Mouse (Mus musculus): Measurements from ENCODE around the gene Rgs14. TPM values are rescaled to one million over a fixed set of nuclear protein-coding genes. Genes with fewer than 3 reads are reported as not detected.

Rgs14 gene
- total and polyA plus RNA-seq, 2 experiments from 2014 or later: 0.76 to 0.78 TPM

- no peaks in the 10 kb centered on the region for H3K36me3 ChIP-seq (ENCODE audit: insufficient read depth, low read length)
- no peaks in the 10 kb centered on the region for H3K27me3 ChIP-seq (ENCODE audit: insufficient read depth, low read length)
- H3K9me3 ChIP-seq (ENCODE audit: low read length): no peaks in the 10 kb centered on the region
- H3K4me3 ChIP-seq (ENCODE audit: low read length): no peak overlapping the region
- H3K4me2 ChIP-seq (ENCODE audit: low read depth, low read length): no peak overlapping the region
- DNase-seq (ENCODE audit: low spot score) (no peak), ATAC-seq (no peak)
- WGBS: 71% methylated on average over 13 of the region's 13 CpGs
- TF ChIP-seq CTCF (IDR thresholded peaks at IDR 0.05; ENCODE audit: low read depth): no peak
- H3K4me1 ChIP-seq (ENCODE audit: insufficient read depth, low read length): no peaks in the 10 kb centered on the region
- H3K27ac ChIP-seq: no peak overlapping the region
- H3K9ac ChIP-seq (replicated peaks; ENCODE audit: low read length): no peak overlapping the region
Measured at GRCm38 (mm10) chr13:55412643-55413307, 43.2 kb downstream of the Rgs14 start.

- H3K9me3 ChIP-seq (ENCODE audit: low read length): no peaks in the 10 kb centered on the region
- no peak overlapping the region for H3K4me2 ChIP-seq (ENCODE audit: low read depth, low read length)
- H3K36me3 ChIP-seq (ENCODE audit: insufficient read depth, low read length): no peaks in the 10 kb centered on the region
- H3K27me3 ChIP-seq (ENCODE audit: insufficient read depth, low read length): no peaks in the 10 kb centered on the region
- no peak for ATAC-seq
- no peaks in the 10 kb centered on the region; the same call in 1 of the 2 replicates for H3K4me1 ChIP-seq (ENCODE audit: insufficient read depth, low read length)
- TF ChIP-seq CTCF (IDR thresholded peaks at IDR 0.05; ENCODE audit: low read depth): no peak
- no peak overlapping the region for H3K27ac ChIP-seq
- no peak overlapping the region for H3K9ac ChIP-seq (replicated peaks; ENCODE audit: low read length)
- H3K4me3 ChIP-seq (ENCODE audit: low read length): no peak overlapping the region
- 84% methylated on average over 12 of the region's 12 CpGs for WGBS
- no peak for DNase-seq (ENCODE audit: low spot score)
Measured at GRCm38 (mm10) chr13:55413333-55413732, 43.8 kb downstream of the Rgs14 start.

DNA sequence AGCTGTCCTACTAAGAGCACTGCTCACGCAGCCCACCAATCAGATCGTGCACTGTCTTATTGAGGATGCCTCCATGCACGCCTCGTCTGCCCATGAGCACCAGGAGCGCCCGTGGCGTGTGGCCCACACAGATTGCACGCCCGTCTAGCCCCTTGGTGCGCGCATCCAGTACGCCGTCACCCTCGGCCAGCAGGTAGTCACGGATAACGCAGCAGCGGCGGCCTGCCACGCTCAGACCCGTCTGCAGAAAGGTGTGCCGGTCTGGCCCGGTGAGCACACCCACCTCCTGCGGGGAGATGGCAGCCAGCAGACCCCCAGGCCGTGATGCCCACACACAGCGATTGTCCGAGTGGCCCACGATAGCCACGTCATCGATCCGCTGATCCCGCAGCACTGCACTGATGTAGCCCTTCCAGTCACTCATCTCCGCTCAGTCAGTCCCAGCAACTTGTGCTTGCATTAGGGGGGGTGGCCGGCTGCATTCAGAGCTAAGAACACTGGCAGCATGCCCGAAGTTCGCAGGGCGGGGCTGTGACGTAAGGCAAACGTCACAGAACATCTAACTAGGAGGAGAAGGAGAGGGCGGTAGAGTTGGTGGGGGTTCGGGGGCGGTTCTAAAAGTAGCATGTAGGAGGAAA, 45.3 kb downstream of the Rgs14 start, which contains the start of gene Pfn3:
Pfn3 (minus strand) TSS at position 490 of the 638 bp plus-strand sequence.
- no peaks in the 10 kb centered on the region; the same call in 1 of the 2 replicates for H3K4me1 ChIP-seq (ENCODE audit: insufficient read depth, low read length)
- DNase-seq (ENCODE audit: low spot score): peak; percentile 80
- no peaks in the 10 kb centered on the region for H3K36me3 ChIP-seq (ENCODE audit: insufficient read depth, low read length)
- no peaks in the 10 kb centered on the region for H3K9me3 ChIP-seq (ENCODE audit: low read length)
- WGBS: 7% methylated on average over 41 of the region's 41 CpGs
- peak within 1 kb of the TSS; percentile 50 for H3K9ac ChIP-seq (replicated peaks; ENCODE audit: low read length)
- TF ChIP-seq CTCF (IDR thresholded peaks at IDR 0.05; ENCODE audit: low read depth): 0 out of 2 replicates have a peak, but pooled peaks have one; percentile 3
- H3K4me2 ChIP-seq (ENCODE audit: low read depth, low read length): peak within 1 kb of the TSS; percentile 67
- H3K27me3 ChIP-seq (ENCODE audit: insufficient read depth, low read length): peaks cover 6% of the 10 kb centered on the region
- H3K27ac ChIP-seq: peak within 1 kb of the TSS; percentile 41; the same call in 1 of the 2 replicates
- H3K4me3 ChIP-seq (ENCODE audit: low read length): peak within 1 kb of the TSS; percentile 39
- ATAC-seq: peak; percentile 78

- Histone ChIP-seq H3K9ac (replicated peaks; ENCODE audit: low read length) (0 out of 2 replicates have a peak overlapping the region, but pooled peaks have one; percentile 28), H3K4me1 (ENCODE audit: insufficient read depth, low read length) (no peaks in the 10 kb centered on the region; the same call in 1 of the 2 replicates), H3K4me2 (ENCODE audit: low read depth, low read length) (peak overlapping the region; percentile 39), H3K4me3 (ENCODE audit: low read length) (no peak overlapping the region), H3K27ac (no peak overlapping the region), H3K36me3 (ENCODE audit: insufficient read depth, low read length) (no peaks in the 10 kb centered on the region), H3K9me3 (ENCODE audit: low read length) (no peaks in the 10 kb centered on the region), H3K27me3 (ENCODE audit: insufficient read depth, low read length) (peaks cover 16% of the 10 kb centered on the region)
- ATAC-seq: peak; percentile 74
- peak; percentile 85 for DNase-seq (ENCODE audit: low spot score)
- WGBS: 8% methylated on average over 12 of the region's 12 CpGs
- TF ChIP-seq CTCF (IDR thresholded peaks at IDR 0.05; ENCODE audit: low read depth): peak; percentile 93
Measured at GRCm38 (mm10) chr13:55418004-55418403, 48.5 kb downstream of the Rgs14 start.

DNA sequence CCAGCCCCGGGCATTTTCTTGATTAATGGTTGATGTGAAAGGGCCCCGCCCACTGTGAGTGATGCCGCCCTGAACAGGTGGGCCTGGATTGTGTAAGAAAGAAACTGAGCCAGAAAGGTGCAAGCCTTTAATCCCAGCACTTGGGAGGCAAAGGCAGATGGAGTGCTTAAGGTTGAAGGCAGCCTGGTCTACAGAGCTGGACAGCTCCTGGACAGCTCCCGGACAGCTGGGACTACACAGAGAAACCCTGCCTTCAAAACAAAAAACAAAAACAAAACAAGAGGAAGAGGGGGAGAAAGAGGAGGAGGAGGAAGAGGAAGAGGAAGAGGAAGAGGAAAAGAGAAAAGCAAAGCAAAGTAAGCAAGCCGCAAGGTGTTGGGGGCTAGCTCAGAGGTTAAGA, 49.6 kb downstream of the Rgs14 start:
- ATAC-seq (no peak), DNase-seq (ENCODE audit: low spot score) (no peak)
- no peak overlapping the region for H3K4me2 ChIP-seq (ENCODE audit: low read depth, low read length)
- H3K36me3 ChIP-seq (ENCODE audit: insufficient read depth, low read length): no peaks in the 10 kb centered on the region
- H3K27me3 ChIP-seq (ENCODE audit: insufficient read depth, low read length): peaks cover 16% of the 10 kb centered on the region
- H3K4me1 ChIP-seq (ENCODE audit: insufficient read depth, low read length): no peaks in the 10 kb centered on the region; the same call in 1 of the 2 replicates
- no peaks in the 10 kb centered on the region for H3K9me3 ChIP-seq (ENCODE audit: low read length)
- H3K9ac ChIP-seq (replicated peaks; ENCODE audit: low read length): no peak overlapping the region
- no peak overlapping the region for H3K27ac ChIP-seq
- H3K4me3 ChIP-seq (ENCODE audit: low read length): no peak overlapping the region
- no peak for TF ChIP-seq CTCF (IDR thresholded peaks at IDR 0.05; ENCODE audit: low read depth)
- 86% methylated on average over 5 of the region's 5 CpGs for WGBS

GRCm38 (mm10) chr13:55420018-55420932, 50.7 kb downstream of the Rgs14 start:
- 0 out of 2 replicates have a peak, but pooled peaks have one; percentile 2 for ATAC-seq
- H3K4me2 ChIP-seq (ENCODE audit: low read depth, low read length): peak overlapping the region; percentile 47; the same call in 1 of the 2 replicates
- 35% methylated on average over 51 of the region's 51 CpGs for WGBS
- H3K27me3 ChIP-seq (ENCODE audit: insufficient read depth, low read length): peaks cover 16% of the 10 kb centered on the region
- no peaks in the 10 kb centered on the region for H3K9me3 ChIP-seq (ENCODE audit: low read length)
- no peaks in the 10 kb centered on the region; the same call in 1 of the 2 replicates for H3K4me1 ChIP-seq (ENCODE audit: insufficient read depth, low read length)
- TF ChIP-seq CTCF (IDR thresholded peaks at IDR 0.05; ENCODE audit: low read depth): 0 out of 2 replicates have a peak, but pooled peaks have one; percentile 5
- H3K27ac ChIP-seq: no peak overlapping the region
- no peak overlapping the region for H3K9ac ChIP-seq (replicated peaks; ENCODE audit: low read length)
- H3K4me3 ChIP-seq (ENCODE audit: low read length): no peak overlapping the region; the same call in 1 of the 2 replicates
- no peak for DNase-seq (ENCODE audit: low spot score)
- no peaks in the 10 kb centered on the region for H3K36me3 ChIP-seq (ENCODE audit: insufficient read depth, low read length)

All from hindbrain, postnatal 0 days (tissue).